Mouse (Mus musculus) kidney, adult 18-20 months (tissue): Measurements from ENCODE around the gene Plxnb3.
A peak's percentile ranks its signal among the peaks of the same experiment; 100 is the strongest.

Experiments
- DNase-seq: peaks from one replicate; pipeline ENCODE4 v3.0.0; 2021

Gene Plxnb3

DNA sequence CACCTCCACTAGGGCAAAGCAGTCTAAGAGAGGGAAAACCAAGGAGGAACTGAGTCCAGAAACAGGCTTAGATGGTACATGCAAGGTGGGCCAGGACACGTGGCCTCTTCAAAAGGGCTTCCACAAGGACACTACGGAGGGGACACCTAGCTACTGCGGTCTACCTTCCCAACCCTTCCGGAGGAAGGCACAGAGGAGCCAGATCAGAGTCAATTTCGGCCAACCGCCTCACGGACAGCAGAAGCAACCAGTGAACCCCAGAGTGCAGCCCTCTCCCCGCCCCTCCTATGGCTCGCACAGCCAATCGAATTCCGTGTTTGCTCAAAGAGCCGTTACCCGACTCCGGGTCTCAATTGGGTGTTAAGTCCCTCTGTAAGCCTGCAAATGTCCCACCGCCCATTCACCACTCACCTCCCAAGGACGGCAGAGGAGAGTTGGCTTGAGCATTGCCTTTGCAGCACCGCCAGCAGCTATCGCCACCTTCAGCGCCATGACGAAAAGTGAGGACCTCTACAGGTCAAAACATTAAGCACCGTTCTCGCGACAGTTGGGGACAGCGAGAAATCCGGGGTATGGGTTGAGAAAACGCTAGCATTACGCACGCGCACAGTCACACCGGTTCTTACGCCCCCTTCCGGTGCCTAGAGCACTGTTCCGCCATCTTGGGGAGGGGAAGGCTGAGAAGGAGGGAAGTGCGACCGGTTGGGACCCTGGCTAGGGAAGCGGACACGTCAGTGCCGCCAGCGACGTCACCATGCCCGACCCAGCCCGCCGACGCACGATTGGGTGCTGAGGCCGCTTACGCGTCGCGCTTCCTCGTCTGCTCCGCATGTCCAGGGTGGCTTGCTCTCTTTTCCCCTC lies 29.7 kb downstream of the Plxnb3 start, which contains the start of the genes Idh3g and Ssr4:
Gene Idh3g, minus strand, starts transcription at position 534 of the 861 bp plus-strand sequence.
Gene Ssr4, plus strand, starts transcription at position 665 of the 861 bp plus-strand sequence.
- DNase-seq = peak; percentile 95

DNA sequence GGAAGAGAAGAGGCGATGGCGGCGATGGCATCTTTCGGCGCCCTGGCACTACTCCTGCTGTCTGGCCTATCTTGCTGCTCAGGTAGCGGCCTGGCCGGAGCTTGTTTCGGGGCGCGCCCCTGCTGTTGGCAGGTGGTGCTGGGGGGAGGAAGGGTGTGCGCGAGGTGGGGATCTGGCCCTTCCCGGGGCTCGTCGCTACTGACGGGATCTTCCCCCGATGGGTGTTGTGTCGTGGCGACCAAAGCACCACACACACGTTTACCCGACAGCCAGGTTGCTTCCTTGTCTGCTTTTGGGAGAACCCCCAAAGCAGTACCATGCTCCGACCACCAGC lies 30.3 kb downstream of the Plxnb3 start:
- DNase-seq = no peak

DNA sequence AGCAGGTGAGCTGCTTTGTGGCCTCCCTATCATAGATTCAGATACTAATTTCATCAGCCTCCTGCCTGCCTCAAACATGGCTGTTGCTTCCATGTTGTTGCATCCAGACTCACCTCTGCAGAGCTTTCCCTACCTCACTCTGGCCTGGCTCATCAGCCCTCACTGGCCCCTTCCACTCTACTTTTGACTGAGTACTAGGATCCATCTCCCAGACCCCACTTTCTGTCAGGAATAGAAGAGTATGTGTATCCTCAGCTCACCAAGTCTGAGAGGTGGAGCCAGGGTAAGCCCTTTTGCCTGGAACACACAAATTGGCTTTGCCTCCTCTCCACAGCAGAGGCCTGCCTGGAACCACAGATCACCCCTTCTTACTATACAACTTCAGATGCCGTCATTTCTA lies 31.6 kb downstream of the Plxnb3 start:
- no peak for DNase-seq

DNA sequence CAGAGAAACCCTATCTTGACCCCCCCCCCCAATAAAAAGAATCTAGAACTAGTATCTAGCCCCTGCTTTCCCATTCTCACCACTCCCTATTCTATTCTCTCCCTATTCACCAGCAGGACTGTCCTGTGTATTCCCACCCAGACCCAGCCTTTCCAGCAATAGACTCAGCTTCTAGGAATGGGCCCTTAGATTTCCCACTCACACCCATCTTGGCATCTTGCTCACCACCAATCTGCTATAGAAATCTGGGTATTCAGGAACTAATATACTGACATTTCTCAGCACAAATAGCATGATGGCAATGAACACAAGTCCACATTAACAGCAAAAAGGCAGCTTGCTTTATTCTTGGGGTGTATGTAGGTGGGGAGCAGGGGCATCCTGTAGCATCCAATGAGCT lies 36.1 kb downstream of the Plxnb3 start:
- no peak for DNase-seq

DNA sequence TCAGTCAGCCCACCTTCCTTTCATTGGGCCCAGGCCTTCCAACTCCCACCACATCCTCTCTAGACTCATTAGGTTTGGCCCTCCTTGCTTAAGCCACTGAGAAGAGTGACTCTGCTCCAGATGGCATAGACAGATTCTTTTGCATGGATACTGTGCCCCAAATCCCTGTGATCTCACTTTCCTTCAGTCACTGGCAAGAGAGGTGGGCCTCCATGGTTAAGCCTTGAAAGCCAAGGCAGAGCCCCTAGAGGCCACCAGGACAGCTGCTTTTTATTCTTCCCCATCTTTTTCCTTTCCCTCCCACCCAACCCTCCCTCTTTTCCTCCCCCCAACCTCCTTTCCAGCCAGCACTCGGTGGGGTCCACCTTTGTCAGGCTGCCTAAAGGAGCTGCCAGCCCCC lies 36.6 kb downstream of the Plxnb3 start:
- no peak for DNase-seq

DNA sequence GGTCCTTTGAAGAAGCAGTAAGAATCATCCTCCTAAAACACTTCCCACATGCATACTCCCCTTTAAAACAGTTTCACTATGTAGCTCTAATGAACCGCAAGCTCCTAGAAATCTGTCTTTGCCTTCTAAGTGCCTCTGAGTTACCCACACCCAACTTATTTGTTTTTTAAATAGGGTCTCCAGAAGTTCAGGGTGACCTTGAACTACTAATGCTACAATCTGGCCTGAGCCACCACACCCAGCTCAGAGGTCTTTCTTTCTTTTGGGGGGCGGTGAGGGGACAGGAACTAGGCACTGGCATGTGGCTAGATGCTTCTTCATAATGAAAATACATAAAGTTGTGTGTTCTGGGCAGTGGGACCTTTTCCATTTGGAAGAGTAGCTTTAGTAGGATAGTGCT lies 40.6 kb downstream of the Plxnb3 start:
- DNase-seq = no peak

DNA sequence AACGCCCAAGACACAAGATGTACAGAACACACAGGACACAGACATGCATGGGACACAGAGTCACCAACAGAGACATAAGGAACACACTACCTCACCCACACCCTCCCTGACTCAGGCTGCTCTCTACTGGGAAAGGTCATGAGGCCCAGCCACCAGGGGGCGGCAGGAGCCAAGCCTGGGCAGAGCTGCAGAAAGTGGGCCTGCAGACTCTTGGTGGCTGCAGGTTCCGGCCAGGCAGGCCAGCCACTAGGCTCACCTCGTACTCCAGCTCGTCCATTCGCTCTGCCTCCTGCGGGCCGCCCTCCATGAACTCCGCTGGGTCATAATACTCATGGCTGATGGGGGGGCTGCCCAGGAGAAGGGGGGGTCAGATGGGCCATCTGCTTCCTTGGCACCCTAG lies 41.6 kb downstream of the Plxnb3 start:
- peak; percentile 78 for DNase-seq

DNA sequence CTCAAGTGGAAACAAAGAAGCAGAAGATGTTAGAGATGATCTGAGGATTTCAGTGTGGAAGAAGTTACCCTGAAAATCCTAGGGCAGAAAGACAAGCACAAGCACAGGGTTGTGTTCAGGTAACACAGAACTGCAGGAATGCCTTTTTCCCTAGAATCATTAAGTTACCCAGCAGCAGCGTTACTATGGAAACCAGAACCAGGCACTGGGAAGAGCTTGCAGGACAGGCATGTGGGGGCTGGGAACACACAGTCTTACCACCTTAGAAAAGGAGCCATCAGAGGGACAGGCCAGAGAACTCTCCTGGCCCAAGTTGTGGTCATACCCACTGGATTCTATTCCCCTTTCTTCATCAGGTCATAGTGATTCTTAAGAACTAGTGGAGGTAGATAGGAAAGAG lies 48.9 kb downstream of the Plxnb3 start:
- no peak for DNase-seq

DNA sequence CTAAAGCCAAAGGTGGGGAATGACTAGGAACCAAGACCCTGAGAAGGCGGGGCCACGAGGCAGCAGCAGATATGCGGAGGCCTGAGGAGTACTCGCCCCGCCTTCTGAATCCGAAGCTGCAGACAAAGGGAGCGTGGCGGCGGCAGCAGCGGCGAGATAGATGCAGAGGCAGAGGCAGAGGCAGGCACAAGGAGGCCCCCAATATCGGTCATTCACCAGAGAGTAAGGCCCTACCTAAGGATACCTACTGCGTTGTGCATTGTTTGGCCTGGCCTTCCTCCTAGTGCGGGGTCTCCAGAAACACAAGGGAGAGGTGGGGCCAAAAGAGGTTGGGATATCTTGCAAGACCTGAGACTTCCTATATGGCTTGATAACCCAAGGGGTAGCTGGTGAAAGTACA lies 58.2 kb downstream of the Plxnb3 start:
- DNase-seq = no peak

DNA sequence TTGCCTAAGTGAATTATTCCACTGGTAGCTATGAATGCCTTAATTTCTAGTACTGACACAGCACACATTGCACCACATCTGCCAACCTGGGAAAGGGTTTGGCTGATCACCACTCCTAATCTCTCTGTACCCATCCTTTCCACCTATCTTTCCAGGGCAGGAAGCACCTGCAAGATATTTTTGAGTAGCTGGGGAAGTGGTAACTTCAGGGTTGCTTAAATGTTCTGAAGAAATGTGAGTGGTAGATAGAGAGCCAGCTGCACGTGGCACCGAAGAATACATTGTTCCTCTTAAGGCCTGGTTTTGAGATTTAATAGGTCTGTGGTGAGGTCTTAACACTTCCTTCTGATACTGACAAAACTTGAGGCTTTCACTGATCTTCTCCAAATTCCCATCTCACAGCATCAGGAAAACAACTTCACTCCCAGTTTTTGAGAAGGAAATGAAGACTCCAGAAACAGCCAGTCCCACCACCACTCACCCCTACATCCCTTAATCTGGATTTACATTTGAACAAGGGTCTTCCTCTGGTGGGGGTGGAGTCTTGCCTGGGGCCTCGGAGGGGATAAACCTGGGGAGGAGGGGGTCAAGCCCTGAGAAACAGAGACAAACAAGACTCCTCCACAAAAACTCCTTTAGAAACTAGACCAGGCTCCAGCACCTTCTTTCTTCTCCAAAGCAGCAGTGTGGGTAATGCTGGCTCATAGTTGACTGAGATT lies 59.9 kb downstream of the Plxnb3 start:
- DNase-seq = no peak
